In genomic region chr16:38902111-38902778, GRCm38 (mm10) we compare ENCODE assay signal across 8 mouse cellular contexts. TPM values are rescaled to one million over a fixed set of nuclear protein-coding genes. Genes with fewer than 3 reads are reported as not detected.
DNase-seq lines count a peak whose midpoint lies in the region; ATAC-seq lines count a peak whose summit lies in the region.

No protein-coding gene starts in this region.

- H3K9me3 ChIP-seq in hindbrain, embryonic 12.5 days (replicated peaks), result no peaks in the 10 kb centered on the region

- peaks cover 12% of the 10 kb centered on the region; the same call in 1 of the 2 replicates for H3K27me3 ChIP-seq in hindbrain, embryonic 12.5 days

- peak; percentile 62 for DNase-seq in NIH3T3 (ENCODE audit: low read depth)
- peak; percentile 82 for DNase-seq in cerebellum, adult 9-11 months
- DNase-seq in frontal cortex, postnatal 14 days (ENCODE audit: low spot score in 2 of 2), result peak; percentile 62 to 90
- DNase-seq in layer of hippocampus, postnatal 10 days (ENCODE audit: low spot score in 2 of 2), result peak; percentile 97
- peak; percentile 92 for DNase-seq in lung, postnatal 10 days
- DNase-seq in ovary, postnatal 36 days (ENCODE audit: low spot score), result peak; percentile 95
- DNase-seq in thymus, postnatal 25 days, result peak; percentile 88

- peaks cover 4% of the 10 kb centered on the region; the same call in 1 of the 2 replicates for H3K4me1 ChIP-seq in hindbrain, embryonic 12.5 days

- peak overlapping the region; percentile 68 for H3K27ac ChIP-seq in hindbrain, embryonic 12.5 days

- peak overlapping the region; percentile 74 for H3K4me3 ChIP-seq in hindbrain, embryonic 12.5 days

- H3K36me3 ChIP-seq in hindbrain, embryonic 12.5 days, result no peaks in the 10 kb centered on the region

- under 1% methylated on average over 51 of the region's 71 CpGs for WGBS in hindbrain, embryonic 12.5 days

- peak overlapping the region; percentile 77 for H3K9ac ChIP-seq in hindbrain, embryonic 12.5 days

- ATAC-seq in hindbrain, embryonic 12.5 days (ENCODE audit: low FRiP score), result peak; percentile 97

- peak overlapping the region; percentile 87 for H3K4me2 ChIP-seq in hindbrain, embryonic 12.5 days (replicated peaks)

RNA-seq across cellular contexts. Expression of gene Igsf11, which starts 9.8 kb away (rescaled TPM):
- polyA plus RNA-seq in hindbrain, embryonic 12.5 days (2016; fragmentation: Nextera tagmentation; extraction: Ambion mirVana), result 4.9 and 5.0 TPM in 2 replicates
- total RNA-seq in layer of hippocampus, postnatal 10 days (2021), result 10 to 100 TPM; 26.1 to 27.7 TPM

Comparison
In these comparisons a context has a peak if more than half of its experiments do, and no peak if none do; other contexts are left out.
1. Peak in every context shown above with its lines: DNase-seq, ATAC-seq, H3K4me3 ChIP-seq and H3K27ac ChIP-seq.